Mouse (Mus musculus) limb, embryonic 13.5 days (tissue): ENCODE measurements around the gene Ap1s1. TPM values are rescaled to one million over a fixed set of nuclear protein-coding genes. Genes with fewer than 3 reads are reported as not detected.
A peak's percentile ranks its signal among the peaks of the same experiment; 100 is the strongest.

Experiments used
- ATAC-seq: fragments of 200-750 bp; cut with Nextera tagmentation; 2 replicates; pipeline ENCODE4 v1.8.0; 2017; ENCODE audit warnings: low read depth, moderate number of reproducible peaks, moderate TSS enrichment; ENCODE audit not compliant: low FRiP score
- H3K27ac ChIP-seq: fragments of 300-500 bp; sonication (generic); 2 replicates; pipeline ENCODE4 v1.5.1; 2015; ENCODE audit warnings: inconsistent platforms, mild to moderate bottlenecking, moderate library complexity
- H3K27me3 ChIP-seq: fragments of 300-500 bp; sonication (generic); 2 replicates; pipeline ENCODE4 v1.6.1; 2015; ENCODE audit warnings: mild to moderate bottlenecking, inconsistent platforms
- H3K36me3 ChIP-seq: fragments of 300-500 bp; sonication (generic); 2 replicates; pipeline ENCODE4 v1.6.1; 2015; ENCODE audit warnings: inconsistent platforms, mild to moderate bottlenecking, moderate library complexity
- H3K4me1 ChIP-seq: fragments of 300-500 bp; sonication (generic); 2 replicates; pipeline ENCODE4 v1.6.1; 2015; ENCODE audit warnings: inconsistent platforms
- H3K4me2 ChIP-seq: fragments of 300-500 bp; sonication (generic); replicated peaks from 2 replicates; pipeline ENCODE4 v1.6.1; 2015; ENCODE audit warnings: inconsistent platforms, mild to moderate bottlenecking, moderate library complexity
- H3K4me3 ChIP-seq: fragments of 300-500 bp; sonication (generic); 2 replicates; pipeline ENCODE4 v1.5.1; 2015; ENCODE audit warnings: moderate library complexity, mild to moderate bottlenecking, inconsistent platforms
- H3K9ac ChIP-seq: fragments of 300-500 bp; sonication (generic); 2 replicates; pipeline ENCODE4 v1.6.1; 2015; ENCODE audit warnings: mild to moderate bottlenecking, inconsistent platforms
- H3K9me3 ChIP-seq: fragments of 300-500 bp; sonication (generic); 2 replicates; pipeline ENCODE4 v1.6.1; 2016; ENCODE audit warnings: inconsistent platforms
- WGBS: fragments of 180-500 bp; shearing (Covaris S2); methylation state at CpG from one replicate; pipeline ENCODE4 v1.1.7; 2015; 5-methylcytosine and 5-hydroxymethylcytosine counted together
- polyA plus RNA-seq: library from polyadenylated mRNA; unstranded; fragments of >200 nt; fragmentation: Nextera tagmentation; extraction: Ambion mirVana; gene quantifications from 2 replicates; pipeline ENCODE4 v1.2.1, GENCODE M21; 2015

Ap1s1 gene
- polyA plus RNA-seq: 156 and 159 TPM in 2 replicates

- H3K27ac ChIP-seq: peak within 1 kb of the TSS; percentile 45; the same call in 1 of the 2 replicates
- H3K9ac ChIP-seq: peak within 1 kb of the TSS; percentile 85
- H3K9me3 ChIP-seq: no peaks in the 10 kb centered on the region
- H3K27me3 ChIP-seq: no peaks in the 10 kb centered on the region
- H3K4me1 ChIP-seq: peaks cover 13% of the 10 kb centered on the region
- peak within 1 kb of the TSS; percentile 72 for H3K4me3 ChIP-seq
- WGBS: 1% methylated on average over 47 of the region's 48 CpGs
- peak within 1 kb of the TSS; percentile 86 for H3K4me2 ChIP-seq
- ATAC-seq: peak; percentile 94
- H3K36me3 ChIP-seq: peaks cover 22% of the 10 kb centered on the region
These were observed at the start of gene Ap1s1 for GRCm38 (mm10) chr5:137045402-137046323. TSS of gene Ap1s1 (minus strand) at chr5:137046135.

- 84% methylated on average over 10 of the region's 10 CpGs for WGBS
- Histone ChIP-seq H3K27ac (no peak overlapping the region), H3K9ac (no peak overlapping the region), H3K9me3 (no peaks in the 10 kb centered on the region), H3K4me1 (no peaks in the 10 kb centered on the region), H3K36me3 (no peaks in the 10 kb centered on the region), H3K4me2 (no peak overlapping the region), H3K27me3 (no peaks in the 10 kb centered on the region), H3K4me3 (no peak overlapping the region)
- ATAC-seq: no peak
These were observed 49.2 kb upstream of the Ap1s1 start for GRCm38 (mm10) chr5:137095135-137095534.

- no peaks in the 10 kb centered on the region for H3K27me3 ChIP-seq
- H3K4me3 ChIP-seq: no peak overlapping the region
- 74% methylated on average over 9 of the region's 9 CpGs for WGBS
- H3K36me3 ChIP-seq: no peaks in the 10 kb centered on the region
- no peak overlapping the region for H3K27ac ChIP-seq
- no peak overlapping the region for H3K9ac ChIP-seq
- no peak overlapping the region for H3K4me2 ChIP-seq
- ATAC-seq: no peak
- H3K4me1 ChIP-seq: no peaks in the 10 kb centered on the region
- no peaks in the 10 kb centered on the region for H3K9me3 ChIP-seq
These were observed 47.8 kb upstream of the Ap1s1 start for GRCm38 (mm10) chr5:137093720-137094119.

DNA sequence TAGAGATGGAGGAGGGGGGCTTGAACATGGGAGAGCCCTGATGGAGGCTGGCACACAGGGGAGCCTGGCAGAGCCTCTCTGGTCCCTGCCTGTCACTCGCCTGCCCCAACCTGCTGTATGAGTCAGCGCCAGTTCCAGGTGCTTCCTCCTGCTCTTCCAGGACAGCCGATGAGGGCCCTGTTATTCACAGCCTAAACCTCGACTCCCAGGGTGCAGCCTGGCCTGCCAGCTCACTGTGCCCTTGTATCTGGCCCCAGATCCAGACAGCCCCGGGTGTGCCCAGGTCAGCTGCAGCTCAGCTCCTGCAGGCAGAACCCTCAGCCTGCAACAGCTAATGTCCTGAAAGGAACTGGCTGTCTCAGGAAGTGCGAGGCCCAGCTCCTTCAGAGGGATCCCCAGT is 45.6 kb upstream of the Ap1s1 start:
- no peaks in the 10 kb centered on the region for H3K36me3 ChIP-seq
- ATAC-seq: no peak
- H3K4me2 ChIP-seq: no peak overlapping the region
- no peaks in the 10 kb centered on the region for H3K4me1 ChIP-seq
- 57% methylated on average over 6 of the region's 6 CpGs for WGBS
- H3K27me3 ChIP-seq: no peaks in the 10 kb centered on the region
- H3K9me3 ChIP-seq: no peaks in the 10 kb centered on the region
- peak overlapping the region; percentile 16; the same call in 1 of the 2 replicates for H3K27ac ChIP-seq
- no peak overlapping the region for H3K9ac ChIP-seq
- H3K4me3 ChIP-seq: no peak overlapping the region

GRCm38 (mm10) chr5:137090870-137091269 is 44.9 kb upstream of the Ap1s1 start:
- H3K9ac ChIP-seq: no peak overlapping the region
- ATAC-seq: no peak

DNA sequence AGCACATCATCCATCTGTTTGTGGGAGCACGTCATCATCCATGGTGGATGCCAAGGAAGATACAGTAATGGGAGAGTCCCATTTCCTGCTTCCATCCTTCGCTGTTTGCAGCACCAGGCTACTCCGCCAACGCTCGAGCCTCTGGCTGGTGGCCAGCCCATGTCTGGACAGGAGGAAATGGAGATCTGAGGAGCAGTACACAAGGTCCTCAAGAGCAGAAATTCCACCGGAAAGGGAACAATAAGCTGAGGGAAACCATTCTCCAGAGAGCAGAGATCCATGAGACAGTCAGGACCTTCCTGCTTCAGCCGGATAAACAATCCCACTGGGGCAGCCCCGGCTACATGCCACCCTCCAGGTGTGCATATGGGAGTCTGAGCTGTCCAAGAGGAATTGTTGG is 41.5 kb upstream of the Ap1s1 start:
- Histone ChIP-seq H3K27ac (no peak overlapping the region), H3K36me3 (no peaks in the 10 kb centered on the region), H3K9ac (no peak overlapping the region), H3K9me3 (no peaks in the 10 kb centered on the region), H3K4me1 (no peaks in the 10 kb centered on the region), H3K4me2 (no peak overlapping the region), H3K4me3 (no peak overlapping the region), H3K27me3 (no peaks in the 10 kb centered on the region)
- 92% methylated on average over 8 of the region's 8 CpGs for WGBS
- ATAC-seq: no peak

More at GRCm38 (mm10) chr5:137090870-137091269, 44.9 kb upstream of the Ap1s1 start:
- Histone ChIP-seq H3K9me3 (no peaks in the 10 kb centered on the region), H3K27ac (no peak overlapping the region), H3K27me3 (no peaks in the 10 kb centered on the region), H3K4me3 (no peak overlapping the region), H3K36me3 (no peaks in the 10 kb centered on the region), H3K4me2 (no peak overlapping the region), H3K4me1 (no peaks in the 10 kb centered on the region)
- 74% methylated on average over 10 of the region's 10 CpGs for WGBS

DNA sequence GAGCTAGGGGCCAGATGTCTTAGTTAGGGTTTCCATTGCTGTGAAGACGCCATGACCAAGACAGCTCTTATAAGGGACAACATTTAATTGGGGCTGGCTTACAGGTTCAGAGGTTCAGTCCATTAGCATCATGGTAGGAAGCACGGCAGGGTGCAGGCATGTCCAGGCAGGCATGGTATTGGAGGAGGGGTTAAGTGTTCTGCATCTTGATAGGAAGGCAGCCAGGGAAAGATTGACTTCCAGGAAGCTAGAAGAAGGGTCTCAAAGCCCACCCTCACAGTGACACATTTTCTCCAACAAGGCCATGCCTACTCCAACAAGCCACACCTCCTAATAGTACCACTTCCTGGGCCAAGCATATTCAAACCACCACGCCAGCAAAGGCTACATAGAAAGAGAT is 39.8 kb upstream of the Ap1s1 start:
- no peak for ATAC-seq
- no peaks in the 10 kb centered on the region for H3K27me3 ChIP-seq
- WGBS: 78% methylated on average over 3 of the region's 3 CpGs

GRCm38 (mm10) chr5:137085021-137085420 is 39.1 kb upstream of the Ap1s1 start:
- Histone ChIP-seq H3K4me1 (no peaks in the 10 kb centered on the region), H3K4me2 (no peak overlapping the region), H3K4me3 (no peak overlapping the region), H3K9ac (no peak overlapping the region), H3K36me3 (no peaks in the 10 kb centered on the region), H3K27me3 (no peaks in the 10 kb centered on the region), H3K27ac (no peak overlapping the region), H3K9me3 (no peaks in the 10 kb centered on the region)
- ATAC-seq: no peak
- 90% methylated on average over 6 of the region's 6 CpGs for WGBS

More for the DNA sequence above, 39.8 kb upstream of the Ap1s1 start:
- no peak overlapping the region for H3K4me3 ChIP-seq
- H3K27ac ChIP-seq: no peak overlapping the region
- no peaks in the 10 kb centered on the region for H3K4me1 ChIP-seq
- no peak overlapping the region for H3K9ac ChIP-seq
- no peaks in the 10 kb centered on the region for H3K9me3 ChIP-seq
- no peak overlapping the region for H3K4me2 ChIP-seq
- no peaks in the 10 kb centered on the region for H3K36me3 ChIP-seq

GRCm38 (mm10) chr5:137083051-137083450 is 37.1 kb upstream of the Ap1s1 start:
- Histone ChIP-seq H3K4me3 (no peak overlapping the region), H3K4me1 (no peaks in the 10 kb centered on the region), H3K9me3 (no peaks in the 10 kb centered on the region), H3K27me3 (no peaks in the 10 kb centered on the region), H3K36me3 (no peaks in the 10 kb centered on the region), H3K27ac (no peak overlapping the region), H3K4me2 (no peak overlapping the region), H3K9ac (no peak overlapping the region)
- ATAC-seq: no peak
- WGBS: 82% methylated on average over 4 of the region's 4 CpGs

GRCm38 (mm10) chr5:137079849-137080248 is 33.9 kb upstream of the Ap1s1 start:
- H3K4me2 ChIP-seq: no peak overlapping the region
- H3K36me3 ChIP-seq: no peaks in the 10 kb centered on the region
- 50% methylated on average over 5 of the region's 5 CpGs for WGBS
- H3K9me3 ChIP-seq: no peaks in the 10 kb centered on the region
- H3K27me3 ChIP-seq: no peaks in the 10 kb centered on the region
- ATAC-seq: no peak
- H3K4me1 ChIP-seq: peaks cover 9% of the 10 kb centered on the region; the same call in 1 of the 2 replicates
- H3K4me3 ChIP-seq: no peak overlapping the region
- H3K27ac ChIP-seq: no peak overlapping the region
- H3K9ac ChIP-seq: no peak overlapping the region

DNA sequence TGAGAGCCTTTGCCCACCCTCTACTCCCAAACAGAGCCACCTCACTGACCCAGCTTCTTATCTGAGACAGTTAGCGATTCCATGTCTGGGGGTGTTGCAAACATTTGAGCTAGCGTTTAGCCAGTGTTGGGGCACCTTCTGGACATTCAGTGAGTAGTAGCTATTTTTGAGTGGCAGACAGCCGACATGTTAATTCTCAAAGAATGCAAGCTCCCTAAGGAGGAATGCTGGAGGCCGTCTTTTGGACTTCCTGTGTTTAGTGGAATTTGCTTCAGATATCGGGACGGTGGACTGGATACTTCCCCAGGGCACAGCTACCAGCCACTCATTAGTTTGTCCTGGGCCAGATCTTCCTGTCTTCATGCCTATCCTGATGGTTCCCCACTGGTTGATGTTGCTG is 32.7 kb upstream of the Ap1s1 start:
- ATAC-seq: no peak
- Histone ChIP-seq H3K9ac (no peak overlapping the region), H3K9me3 (no peaks in the 10 kb centered on the region), H3K4me2 (no peak overlapping the region), H3K36me3 (no peaks in the 10 kb centered on the region), H3K27me3 (no peaks in the 10 kb centered on the region), H3K4me3 (no peak overlapping the region), H3K27ac (no peak overlapping the region), H3K4me1 (peaks cover 9% of the 10 kb centered on the region; the same call in 1 of the 2 replicates)
- WGBS: 44% methylated on average over 6 of the region's 6 CpGs

DNA sequence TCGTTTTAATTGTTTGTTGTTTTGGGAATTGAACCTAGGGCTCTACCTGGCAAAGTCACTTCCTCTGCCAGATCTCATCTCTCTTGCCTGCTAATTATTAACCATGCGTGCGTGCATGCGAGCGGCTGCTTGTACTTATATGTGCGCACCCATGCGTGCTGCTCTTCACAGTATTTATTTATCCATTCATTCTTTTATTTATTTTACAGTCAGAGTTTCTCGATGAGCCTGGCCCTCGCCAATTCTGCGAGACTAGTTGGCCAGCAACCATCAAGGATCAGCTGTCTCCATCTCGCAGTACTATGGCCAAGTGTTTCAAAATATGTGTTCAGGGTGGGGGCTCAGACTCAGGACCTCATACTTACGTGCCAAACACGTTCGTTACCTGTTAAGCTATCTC is 32.1 kb upstream of the Ap1s1 start:
- H3K9me3 ChIP-seq: no peaks in the 10 kb centered on the region
- no peaks in the 10 kb centered on the region for H3K27me3 ChIP-seq
- no peak for ATAC-seq
- peaks cover 9% of the 10 kb centered on the region; the same call in 1 of the 2 replicates for H3K4me1 ChIP-seq
- 89% methylated on average over 14 of the region's 14 CpGs for WGBS
- no peak overlapping the region for H3K27ac ChIP-seq
- no peak overlapping the region for H3K9ac ChIP-seq
- H3K4me2 ChIP-seq: no peak overlapping the region
- no peak overlapping the region for H3K4me3 ChIP-seq
- no peaks in the 10 kb centered on the region for H3K36me3 ChIP-seq
